Mouse (Mus musculus): ENCODE measurements around the gene Gm16181.

DNA sequence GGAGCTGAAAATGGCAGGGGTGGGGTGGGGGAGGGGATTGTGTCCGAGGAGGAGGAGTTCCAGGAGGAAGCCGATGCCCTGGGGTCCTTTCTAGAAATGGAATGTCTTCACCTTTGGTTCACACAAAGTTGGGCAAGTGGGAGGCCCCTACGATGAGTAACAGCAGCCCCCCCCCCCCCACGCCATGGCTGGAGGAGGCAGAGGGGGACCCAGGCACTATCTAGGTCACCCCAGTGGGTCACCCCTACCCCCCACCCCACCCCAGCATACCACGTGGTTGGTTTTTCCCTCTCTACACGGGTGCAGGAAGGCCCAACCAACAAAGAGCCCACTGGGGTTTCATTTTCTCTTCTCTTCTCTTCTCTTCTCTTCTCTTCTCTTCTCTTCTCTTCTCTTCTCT lies 23.5 kb upstream of the Gm16181 start:
- TF ChIP-seq CTCF (IDR thresholded peaks at IDR 0.05; ENCODE audit: borderline replicate concordance, control insufficient read depth, extremely low read depth, insufficient read depth, low read length, poor library complexity) (no peak), POLR2A (IDR thresholded peaks at IDR 0.05; ENCODE audit: control insufficient read depth, extremely low read depth, insufficient read depth, low read length, poor library complexity) (no peak)

Measured in thymus, adult 2 months (tissue).